Mouse (Mus musculus): ENCODE data around the gene Qrich1.

Gene Qrich1

DNA sequence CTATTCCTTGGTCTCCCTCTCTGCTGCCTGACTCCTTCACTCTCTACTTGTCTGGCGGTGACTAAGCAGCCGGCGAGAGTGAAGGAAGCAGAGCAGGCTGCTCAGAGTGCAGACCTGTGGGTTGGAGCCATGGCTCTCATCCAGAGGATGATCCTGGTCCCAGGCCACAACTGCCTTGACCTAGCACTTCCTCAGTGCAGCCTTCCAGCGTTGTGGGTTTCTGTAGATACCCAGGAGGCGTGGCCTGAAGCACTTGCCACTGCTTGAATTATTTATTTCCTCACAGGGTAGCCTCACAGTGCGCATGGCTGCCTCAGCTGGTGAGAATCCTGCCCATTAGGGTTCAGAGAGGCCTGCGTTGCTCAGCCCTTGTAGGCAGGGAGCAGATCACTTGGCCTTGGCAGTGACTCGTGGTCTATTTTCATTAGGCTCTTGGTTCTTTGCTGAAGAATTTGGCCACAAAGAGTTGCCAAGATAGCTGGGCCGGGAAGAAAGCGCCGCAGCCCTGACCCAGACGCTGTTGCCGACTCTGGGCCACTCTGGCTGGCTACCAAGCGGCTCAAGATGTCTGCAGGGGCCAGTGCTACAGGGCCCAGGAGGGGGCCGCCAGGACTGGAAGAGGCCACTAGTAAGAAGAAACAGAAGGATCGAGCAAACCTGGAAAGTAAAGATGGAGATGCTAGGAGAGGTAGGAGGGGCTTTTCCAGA is 24.4 kb upstream of the Qrich1 start:
- CTCF ChIA-PET: interaction anchor here (0.6 kb wide), 1 partner anchor 25 kb away, joined by 5 read pairs; no protein-coding TSS in a partner anchor

DNA sequence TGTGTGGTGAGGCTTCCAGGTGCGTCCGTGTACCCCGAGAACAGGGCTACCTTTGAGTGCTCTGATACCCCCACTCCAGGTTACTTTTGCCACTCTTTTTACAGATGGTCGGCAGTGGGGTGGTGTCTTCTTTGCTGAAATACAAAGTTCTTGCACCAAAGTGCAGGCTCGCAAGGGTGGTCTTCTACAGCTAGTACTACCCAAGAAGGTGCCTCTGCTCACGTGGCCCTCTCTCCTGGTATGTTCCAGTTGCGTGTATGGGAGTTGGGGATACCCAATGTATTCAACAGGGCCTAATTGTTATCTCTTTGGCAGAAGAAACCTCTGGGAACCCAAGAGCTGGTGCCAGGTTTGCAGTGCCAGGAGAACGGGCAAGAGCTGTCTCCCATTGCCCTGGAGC is 23.4 kb upstream of the Qrich1 start:
- CTCF ChIA-PET: no interaction called here

DNA sequence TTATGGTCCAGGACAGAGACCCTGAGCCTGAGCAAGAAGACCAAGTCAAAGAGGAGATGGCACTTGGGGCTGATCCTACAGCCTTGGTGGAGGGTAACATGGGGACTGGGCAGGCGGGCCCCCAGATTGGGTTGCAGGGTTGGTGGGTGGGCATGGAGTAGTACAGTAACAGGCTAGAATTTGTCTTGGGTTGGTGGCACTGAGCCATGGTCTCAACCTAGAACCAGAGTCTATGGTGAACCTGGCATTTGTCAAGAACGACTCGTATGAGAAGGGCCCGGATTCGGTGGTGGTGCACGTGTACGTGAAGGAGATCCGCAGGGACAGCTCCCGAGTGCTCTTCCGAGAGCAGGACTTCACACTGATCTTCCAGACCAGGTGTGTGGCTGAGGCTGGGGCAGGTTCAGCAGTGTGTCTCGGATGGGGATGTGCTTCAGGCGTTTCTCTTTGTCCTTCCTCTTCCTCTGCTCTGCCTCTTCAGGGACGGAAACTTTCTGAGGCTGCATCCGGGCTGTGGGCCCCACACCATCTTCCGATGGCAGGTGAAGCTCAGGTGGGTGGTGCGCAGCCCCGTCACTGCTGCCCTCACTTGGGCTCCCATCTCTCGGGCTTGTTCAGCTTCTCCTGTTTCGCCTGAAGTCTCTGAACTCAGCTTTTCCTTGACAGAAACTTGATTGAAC is 22.3 kb upstream of the Qrich1 start:
- CTCF ChIA-PET: no interaction called here

DNA sequence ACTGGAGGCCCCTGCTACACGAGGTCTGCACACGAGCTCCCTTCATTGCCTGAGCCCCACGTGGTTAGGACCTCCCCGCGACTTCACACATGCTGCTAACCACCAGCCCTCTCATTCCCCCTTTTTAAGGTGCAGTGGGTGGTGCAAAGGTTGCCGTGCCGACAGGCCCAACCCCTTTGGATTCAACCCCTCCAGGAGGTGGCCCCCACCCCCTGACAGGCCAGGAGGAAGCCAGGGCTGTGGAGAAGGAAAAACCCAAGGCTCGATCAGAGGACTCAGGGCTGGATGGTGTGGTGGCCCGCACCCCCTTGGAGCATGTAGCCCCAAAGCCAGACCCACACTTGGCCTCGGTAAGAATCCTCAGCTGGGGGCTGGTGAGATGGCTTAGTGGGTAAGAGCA is 21.7 kb upstream of the Qrich1 start:
- CTCF ChIA-PET: no interaction called here

DNA sequence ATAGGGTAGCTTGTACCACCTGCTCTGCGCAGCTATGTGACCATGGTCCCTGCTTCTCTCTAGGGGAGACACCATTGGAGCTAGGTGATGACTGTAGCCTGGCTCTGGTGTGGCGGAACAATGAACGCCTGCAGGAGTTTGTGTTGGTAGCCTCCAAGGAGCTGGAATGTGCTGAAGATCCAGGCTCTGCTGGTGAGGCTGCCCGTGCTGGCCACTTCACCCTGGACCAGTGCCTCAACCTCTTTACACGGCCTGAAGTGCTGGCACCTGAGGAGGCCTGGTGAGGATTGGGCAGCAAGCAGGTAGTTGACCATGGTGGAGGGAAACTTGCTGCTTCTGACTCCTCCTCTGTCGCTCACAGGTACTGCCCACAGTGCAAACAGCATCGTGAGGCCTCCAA is 17.4 kb upstream of the Qrich1 start:
- CTCF ChIA-PET: no interaction called here

DNA sequence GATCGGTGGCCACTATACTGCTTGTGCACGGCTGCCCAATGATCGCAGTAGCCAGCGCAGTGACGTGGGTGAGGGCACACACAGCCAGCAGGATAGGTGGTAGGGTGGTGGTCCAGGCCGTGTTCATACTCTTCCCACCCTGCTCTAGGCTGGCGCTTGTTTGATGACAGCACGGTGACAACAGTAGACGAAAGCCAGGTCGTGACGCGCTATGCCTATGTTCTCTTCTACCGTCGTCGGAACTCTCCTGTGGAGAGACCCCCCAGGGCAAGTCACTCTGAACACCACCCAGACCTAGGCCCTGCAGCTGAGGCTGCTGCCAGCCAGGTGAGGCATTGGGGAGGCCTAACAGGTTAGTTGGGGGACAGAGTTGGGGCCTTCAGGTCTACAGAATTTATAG is 16.7 kb upstream of the Qrich1 start:
- CTCF ChIA-PET: no interaction called here

DNA sequence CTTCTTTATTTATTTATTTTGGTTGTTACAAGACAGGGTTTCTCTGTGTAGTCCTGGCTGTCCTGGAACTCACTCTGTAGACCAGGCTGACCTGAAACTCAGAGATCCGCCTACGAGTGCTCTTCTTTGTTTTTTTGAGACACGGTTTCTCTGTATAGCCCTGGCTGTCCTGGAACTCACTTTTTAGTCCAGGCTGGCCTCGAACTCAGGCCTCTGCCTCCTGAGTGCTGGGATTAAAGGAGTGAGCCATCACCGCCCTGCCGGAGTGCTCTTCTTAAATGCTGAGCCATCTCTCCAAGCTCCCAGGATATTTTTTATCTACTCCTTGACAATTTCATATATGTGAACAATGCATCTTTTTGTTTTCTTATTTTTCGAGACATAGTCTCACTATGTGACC is 9.7 kb upstream of the Qrich1 start:
- CTCF ChIA-PET: no interaction called here

DNA sequence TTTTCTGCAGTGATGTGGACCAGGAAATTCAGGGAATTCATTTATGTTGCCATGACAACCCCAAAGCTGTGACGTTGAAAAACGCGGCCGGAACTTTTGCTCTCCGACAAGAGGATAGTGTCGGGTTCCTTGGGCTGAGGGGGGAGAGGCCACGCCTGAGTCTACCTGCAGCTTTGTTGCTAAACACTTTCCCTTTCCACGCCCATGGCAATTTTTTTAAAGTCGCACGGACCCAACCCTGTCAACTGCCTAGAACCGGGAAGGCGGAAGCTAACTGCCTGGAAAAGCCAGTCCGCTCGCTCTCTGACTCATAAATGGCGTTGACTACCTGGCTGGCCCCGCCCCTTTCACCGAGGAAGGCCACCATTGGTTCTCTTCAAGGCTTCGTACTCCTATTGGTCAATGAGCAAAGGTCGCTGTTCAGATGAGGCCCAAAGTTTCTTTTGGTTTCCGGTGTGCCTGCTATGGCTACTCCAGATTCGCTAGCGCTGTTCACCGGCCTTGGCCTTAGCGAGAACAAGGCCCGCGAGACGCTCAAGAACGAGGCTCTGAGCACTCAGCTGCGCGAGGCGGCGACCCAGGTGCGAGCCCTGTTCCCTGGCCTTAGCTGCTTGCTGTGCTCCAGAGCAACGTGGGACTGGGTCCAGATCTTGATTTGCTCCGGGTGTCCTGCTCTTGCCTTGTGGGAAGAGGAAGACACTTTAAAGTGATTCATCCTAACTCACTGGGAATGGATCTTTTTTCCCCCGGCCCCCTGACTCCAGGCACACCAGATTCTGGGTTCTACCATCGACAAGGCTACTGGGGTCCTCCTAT is 8.8 kb upstream of the Qrich1 start, which contains the start of gene Qars:
Gene Qars, plus strand, starts transcription at position 88 of the 816 bp plus-strand sequence.
- CTCF ChIA-PET: interaction anchor here (1.3 kb wide), 1 partner anchor 18 kb away, joined by 4 read pairs; the partner anchor contains the start of gene Usp19

DNA sequence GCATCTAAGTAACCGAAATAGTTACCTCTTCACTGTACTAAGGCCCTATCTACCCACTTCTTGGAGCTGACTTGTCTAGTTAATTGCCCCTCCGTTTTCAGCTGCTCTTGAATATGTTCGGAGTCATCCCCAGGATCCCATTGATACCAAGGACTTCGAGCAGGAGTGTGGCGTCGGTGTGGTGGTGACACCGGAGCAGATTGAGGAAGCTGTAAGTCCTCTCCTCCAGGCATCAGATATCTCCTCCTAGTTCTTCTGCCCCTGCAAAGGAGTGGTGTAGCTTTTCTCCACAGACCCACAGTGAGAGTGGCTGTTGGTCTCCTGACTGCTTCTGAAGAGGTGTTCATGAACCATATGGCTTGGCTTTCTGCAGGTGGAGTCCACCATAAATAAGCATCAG is 7.8 kb upstream of the Qrich1 start:
- CTCF ChIA-PET: interaction anchor here (0.5 to 1.3 kb wide), 2 partner anchors 19 to 51 kb away, joined by 4 to 9 read pairs; partner anchors contain the start of genes Impdh2 and Usp19

DNA sequence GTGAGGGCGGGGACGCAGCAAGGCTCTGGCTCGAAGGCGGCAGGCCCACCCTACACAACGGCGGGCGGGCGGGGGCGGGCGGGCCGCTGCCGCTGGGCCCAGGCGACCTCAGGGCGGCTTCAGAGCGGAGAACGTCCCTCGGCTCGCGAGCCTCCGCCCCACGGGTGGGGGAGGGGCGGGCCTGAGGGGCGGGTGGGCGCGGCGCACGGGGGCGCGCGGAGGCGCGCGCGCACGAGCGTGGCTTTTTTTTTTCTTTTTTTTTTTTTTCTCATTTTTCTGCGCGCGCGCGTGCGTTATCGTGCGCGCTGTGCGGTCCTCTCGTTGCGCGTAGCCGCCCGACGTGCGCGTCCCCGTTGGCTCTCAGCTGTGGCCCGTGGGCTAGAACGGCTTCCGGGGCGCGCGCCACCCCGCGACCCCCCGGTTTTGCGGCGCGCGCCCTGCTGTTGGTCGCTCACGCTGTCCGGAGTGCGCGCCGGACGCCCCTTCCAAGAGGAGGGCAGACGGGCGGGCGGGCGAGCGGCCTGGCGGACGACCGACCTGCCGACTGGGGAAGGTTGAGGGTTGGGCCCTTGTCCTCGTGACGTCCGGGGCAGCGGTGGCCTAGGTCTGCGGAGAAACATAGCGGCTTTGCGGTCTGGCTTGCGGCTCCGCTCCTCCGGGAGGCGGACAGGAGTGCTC is 786 bp downstream of the Qrich1 start:
- CTCF ChIA-PET: interaction anchor here (0.5 to 0.7 kb wide), 3 partner anchors 25 to 71 kb away, joined by 4 to 14 read pairs (median 5); no protein-coding TSS in a partner anchor

DNA sequence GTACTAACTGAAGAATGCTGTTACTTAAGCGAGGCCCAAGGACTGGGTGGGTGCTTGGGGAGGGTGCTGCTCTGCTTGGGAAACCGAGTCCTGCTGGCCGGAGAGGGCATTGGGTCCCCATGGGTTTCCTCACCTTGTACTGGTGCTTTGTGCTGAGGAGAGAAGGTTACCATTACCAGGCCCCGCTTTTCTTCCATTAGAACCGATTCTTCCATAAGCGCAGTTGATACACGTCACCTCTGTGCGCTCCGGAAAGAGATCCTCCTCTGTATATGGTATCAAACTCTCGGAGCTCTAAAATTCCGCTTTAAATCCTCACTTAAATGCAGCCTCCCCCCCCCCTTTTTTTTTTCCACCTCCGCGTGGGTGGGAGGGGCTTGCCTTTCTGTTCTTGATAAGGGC is 1.3 kb downstream of the Qrich1 start:
- CTCF ChIA-PET: interaction anchor here (0.5 to 0.7 kb wide), 3 partner anchors 26 to 71 kb away, joined by 4 to 14 read pairs (median 5); no protein-coding TSS in a partner anchor

DNA sequence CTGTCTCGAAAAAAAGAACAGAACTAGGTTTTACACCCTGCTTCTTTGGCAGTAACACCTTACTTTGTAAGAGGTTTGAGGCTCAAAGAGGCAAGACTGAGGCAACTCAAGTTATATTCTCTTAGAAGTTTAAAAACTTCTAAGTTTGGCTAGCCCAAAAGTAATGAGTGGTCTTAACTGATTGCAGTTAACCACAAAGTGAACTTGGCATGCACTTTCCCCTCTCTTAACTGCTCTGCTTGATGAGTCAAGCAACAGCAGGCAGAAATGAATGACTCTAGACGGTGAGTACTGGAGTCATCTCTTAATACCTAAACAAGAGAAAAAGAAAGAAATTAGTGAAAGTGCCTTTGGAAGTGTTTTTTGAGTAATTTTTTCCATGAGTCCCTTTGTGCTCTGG is 5.0 kb downstream of the Qrich1 start:
- CTCF ChIA-PET: no interaction called here

DNA sequence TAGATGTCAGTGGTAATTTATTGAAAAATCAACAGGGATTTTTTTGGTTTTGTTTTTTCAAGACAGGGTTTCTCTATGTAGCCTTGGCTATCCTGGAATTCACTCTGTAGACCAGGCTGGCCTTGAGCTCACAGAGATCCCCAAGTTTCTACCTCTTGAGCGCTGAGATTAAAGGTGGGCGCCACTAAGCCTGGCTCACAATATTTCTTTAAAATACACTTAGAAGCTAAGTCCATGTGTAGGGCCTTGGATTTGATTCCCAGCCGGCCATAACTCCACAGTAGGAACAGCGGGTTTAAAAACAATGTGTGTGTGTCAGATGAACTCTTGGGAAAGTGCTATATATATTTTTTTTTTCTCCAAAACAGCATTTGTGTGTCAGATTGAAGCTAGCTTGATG is 6.7 kb downstream of the Qrich1 start:
- CTCF ChIA-PET: no interaction called here

DNA sequence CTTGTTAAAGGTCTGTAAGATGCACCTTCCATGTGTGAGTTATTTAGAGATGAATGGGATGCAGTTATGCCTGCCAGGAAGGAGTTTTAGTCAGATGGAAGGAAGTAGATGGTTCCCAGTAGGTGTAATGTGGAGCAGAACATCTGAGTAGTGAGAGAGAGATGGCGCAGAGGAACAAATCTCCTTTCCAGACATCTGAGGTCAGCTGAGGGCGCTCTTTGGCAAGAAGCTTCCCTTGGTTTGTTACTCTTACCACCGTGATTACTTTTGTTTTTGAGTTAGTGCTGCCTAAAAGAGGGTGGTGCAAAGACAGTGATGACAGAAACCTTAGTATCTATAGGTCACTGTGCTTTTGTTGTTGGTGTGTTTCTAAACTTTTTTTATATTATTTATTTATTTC is 8.8 kb downstream of the Qrich1 start:
- CTCF ChIA-PET: interaction anchor here (0.7 kb wide), 1 partner anchor 44 kb away, joined by 3 read pairs; the partner anchor contains the start of gene Dalrd3

DNA sequence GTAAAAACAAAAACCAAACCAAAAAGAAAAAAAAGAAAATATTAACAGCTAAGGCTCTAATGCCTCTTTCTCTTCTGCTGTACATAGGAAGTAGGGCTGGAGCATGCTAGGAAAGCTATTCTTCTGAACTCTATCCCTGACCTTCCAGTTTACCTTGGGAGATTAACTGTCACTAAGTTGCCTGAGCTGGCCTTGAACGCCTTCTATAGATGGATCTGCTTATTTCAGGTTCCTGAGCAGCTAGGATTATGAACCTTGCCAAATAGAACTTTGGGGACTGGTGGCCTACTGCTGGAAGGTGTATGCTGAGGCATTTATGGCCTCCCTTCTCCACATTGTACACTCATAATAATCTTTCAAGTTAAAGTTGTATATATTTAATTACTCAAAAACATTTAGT is 14.3 kb downstream of the Qrich1 start:
- CTCF ChIA-PET: interaction anchor here (0.8 kb wide), 1 partner anchor 37 kb away, joined by 3 read pairs; the partner anchor contains the start of gene Ndufaf3

DNA sequence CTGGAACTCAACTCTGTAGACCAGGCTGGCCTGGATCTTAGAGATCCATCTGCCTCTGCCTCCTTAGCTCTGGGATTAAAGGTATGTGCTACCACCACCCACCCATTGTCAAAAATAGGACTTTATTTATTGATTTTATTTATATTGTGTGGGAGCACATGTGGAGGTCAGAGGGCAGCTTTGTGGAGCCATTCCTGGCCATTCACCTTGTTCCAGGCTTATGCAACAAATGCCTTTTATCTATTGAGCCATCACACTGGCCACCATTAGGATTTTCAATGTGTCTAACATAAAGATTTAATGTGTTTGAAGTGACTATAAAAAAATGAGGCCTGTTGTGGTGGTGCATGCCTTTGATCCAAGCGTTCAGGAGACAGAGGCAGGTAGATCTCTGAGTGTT is 14.9 kb downstream of the Qrich1 start:
- CTCF ChIA-PET: no interaction called here

DNA sequence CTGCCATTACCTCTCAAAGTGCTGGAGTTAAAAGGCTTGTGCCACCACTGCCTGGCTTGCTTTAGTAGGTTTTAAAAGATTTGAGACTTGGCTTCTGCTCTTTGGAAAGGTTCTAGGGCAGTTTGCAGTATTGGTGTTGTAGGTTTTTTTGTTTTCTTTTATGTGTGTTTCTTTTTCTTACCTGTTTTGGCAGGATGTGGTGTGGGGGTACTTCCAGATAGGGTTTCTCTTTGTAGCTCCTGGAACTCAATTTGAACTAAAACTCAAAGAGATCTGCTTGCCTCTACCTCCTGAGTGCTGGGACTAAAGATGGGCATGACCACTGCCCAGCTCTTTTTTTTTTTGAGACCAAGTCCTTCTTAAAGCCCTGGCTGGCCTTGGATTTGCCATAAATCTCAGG is 24.2 kb downstream of the Qrich1 start:
- CTCF ChIA-PET: interaction anchor here (0.7 kb wide), 1 partner anchor 344 kb away, joined by 3 read pairs; no protein-coding TSS in a partner anchor

DNA sequence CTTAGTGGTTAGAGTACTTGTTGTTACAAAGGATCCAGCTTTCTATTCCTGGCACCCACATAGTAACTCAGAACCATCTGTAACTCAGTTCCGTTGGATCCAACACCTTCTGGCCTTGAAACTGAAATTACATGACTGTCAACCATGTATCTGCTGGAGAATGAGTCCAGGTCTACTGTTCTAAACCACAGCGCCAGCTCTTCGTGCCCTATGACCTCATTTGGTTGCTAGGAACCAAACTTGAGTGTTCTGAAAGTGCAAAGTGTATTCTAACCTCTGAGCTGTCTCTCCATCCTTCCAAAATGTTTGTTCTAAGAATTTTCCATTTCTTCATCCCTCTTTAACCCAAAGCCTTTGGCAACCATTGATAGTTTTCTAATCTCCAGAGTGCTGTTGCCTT is 29.4 kb downstream of the Qrich1 start:
- CTCF ChIA-PET: no interaction called here

DNA sequence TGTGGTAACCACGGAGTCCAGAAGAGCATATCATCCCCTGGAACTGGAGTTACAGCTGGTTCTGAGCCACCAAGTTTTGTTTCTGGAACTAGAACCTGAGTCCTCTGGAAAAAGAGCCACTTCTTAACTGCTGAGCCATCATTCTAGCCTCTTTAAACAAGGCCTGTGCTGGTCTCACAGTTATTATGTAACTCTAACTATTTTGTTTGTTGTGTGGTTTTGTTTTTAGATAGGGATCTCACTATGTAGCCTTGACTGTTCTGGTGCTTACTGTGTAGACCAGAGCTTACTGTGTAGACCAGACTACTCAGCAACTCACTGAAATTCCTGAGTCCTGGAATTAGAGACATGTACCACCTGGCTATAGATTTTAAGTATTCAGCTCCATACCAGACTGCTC is 30.3 kb downstream of the Qrich1 start:
- CTCF ChIA-PET: no interaction called here

DNA sequence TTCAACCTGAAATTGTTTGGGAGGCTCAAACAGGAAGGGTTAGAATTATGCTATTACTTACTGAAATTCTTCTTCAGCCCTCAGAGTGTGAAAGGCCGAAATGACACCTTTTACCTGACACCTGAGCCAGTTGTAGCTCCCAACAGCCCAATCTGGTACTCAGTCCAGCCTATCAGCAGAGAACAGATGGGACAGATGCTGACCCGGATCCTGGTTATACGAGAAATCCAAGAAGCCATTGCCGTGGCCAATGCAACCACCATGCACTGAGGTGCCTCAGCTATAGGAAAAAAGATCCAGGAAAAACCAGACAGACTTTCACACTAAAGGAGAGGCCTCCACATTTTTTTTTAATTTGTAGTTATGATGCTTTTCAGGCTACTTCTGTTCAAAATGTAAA is 42.6 kb downstream of the Qrich1 start:
- CTCF ChIA-PET: interaction anchor here (0.6 kb wide), 1 partner anchor 37 kb away, joined by 4 read pairs; no protein-coding TSS in a partner anchor

DNA sequence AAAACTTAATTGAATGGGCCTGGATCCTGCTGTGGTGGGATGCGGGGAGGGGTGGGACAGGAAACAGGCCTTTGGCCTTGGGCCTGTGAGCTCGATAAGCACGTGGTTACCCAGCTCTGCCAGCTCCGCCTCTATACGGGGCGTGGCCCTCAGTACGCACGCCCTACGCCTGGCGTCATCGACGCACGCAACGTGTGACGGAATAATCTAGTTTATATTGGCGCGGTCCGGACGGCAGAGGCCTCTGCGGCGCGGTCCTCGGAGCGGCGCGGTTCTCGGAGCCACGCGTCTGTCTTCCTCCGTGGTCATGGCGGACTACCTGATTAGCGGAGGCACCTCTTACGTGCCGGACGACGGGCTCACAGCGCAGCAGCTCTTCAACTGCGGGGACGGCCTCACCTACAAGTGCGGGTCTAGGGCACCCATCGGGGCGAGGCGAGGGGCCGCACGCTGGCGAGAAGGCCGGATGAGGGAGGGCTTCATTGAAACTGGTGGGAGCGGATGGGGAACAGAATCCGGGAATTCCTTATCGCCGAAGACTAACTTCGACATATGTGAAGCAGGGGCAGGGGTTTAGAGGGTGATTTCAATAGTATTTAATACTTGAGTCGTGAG is 43.7 kb downstream of the Qrich1 start, which contains the start of gene Impdh2:
Gene Impdh2, plus strand, starts transcription at position 60 of the 615 bp plus-strand sequence.
- CTCF ChIA-PET: interaction anchor here (0.7 kb wide), 2 partner anchors 24 to 51 kb away, joined by 6 to 9 read pairs; no protein-coding TSS in a partner anchor

Data from spleen, embryonic (tissue).